Mouse (Mus musculus) heart, postnatal 0 days (tissue): Measurements from ENCODE around the gene Fam240b. TPM values are rescaled to one million over a fixed set of nuclear protein-coding genes. Genes with fewer than 3 reads are reported as not detected.

Source experiments
- ATAC-seq: fragments of 200-750 bp; cut with Nextera tagmentation; 2 replicates; pipeline ENCODE4 v1.8.0; 2017; ENCODE audit warnings: low read depth, moderate number of reproducible peaks, moderate library complexity; ENCODE audit not compliant: insufficient read depth
- DNase-seq: peaks from one replicate; pipeline ENCODE4 v3.0.0-alpha.2; 2016; ENCODE audit warnings: low spot score
- H3K27ac ChIP-seq: fragments of 300-500 bp; sonication (generic); 2 replicates; pipeline ENCODE4 v1.5.1; 2014; ENCODE audit warnings: low read depth, mild to moderate bottlenecking
- H3K27me3 ChIP-seq: fragments of 300-500 bp; sonication (generic); 2 replicates; pipeline ENCODE4 v1.6.1; 2014; ENCODE audit warnings: low read length, mixed read lengths; ENCODE audit not compliant: control insufficient read depth, insufficient read depth
- H3K36me3 ChIP-seq: fragments of 300-500 bp; sonication (generic); replicated peaks from 2 replicates; pipeline ENCODE4 v1.6.1; 2014; ENCODE audit warnings: low read length, mixed read lengths; ENCODE audit not compliant: control insufficient read depth, insufficient read depth
- H3K4me1 ChIP-seq: fragments of 300-500 bp; sonication (generic); 2 replicates; pipeline ENCODE4 v1.6.1; 2014; ENCODE audit warnings: antibody characterized with exemption; ENCODE audit not compliant: control insufficient read depth, insufficient read depth
- H3K4me2 ChIP-seq: fragments of 300-500 bp; sonication (generic); 2 replicates; pipeline ENCODE4 v1.6.1; 2014; ENCODE audit warnings: low read depth, mild to moderate bottlenecking, low read length, moderate library complexity
- H3K4me3 ChIP-seq: fragments of 300-500 bp; sonication (generic); 2 replicates; pipeline ENCODE4 v1.5.1; 2014; ENCODE audit warnings: low read depth, low read length
- H3K9ac ChIP-seq: fragments of 300-500 bp; sonication (generic); replicated peaks from 2 replicates; pipeline ENCODE4 v1.6.1; 2014; ENCODE audit warnings: low read depth, low read length, mixed read lengths
- H3K9me3 ChIP-seq: fragments of 300-500 bp; sonication (generic); replicated peaks from 2 replicates; pipeline ENCODE4 v1.6.1; 2016; ENCODE audit warnings: low read length; ENCODE audit not compliant: control insufficient read depth
- CTCF ChIP-seq: IDR thresholded peaks from 2 replicates; pipeline ENCODE4 v1.5.1; 2016; ENCODE audit warnings: antibody characterized with exemption, control low read depth, low read depth
- EP300 ChIP-seq: IDR thresholded peaks from 2 replicates; pipeline ENCODE4 v1.6.1; 2016; ENCODE audit warnings: antibody characterized with exemption, low read depth
- WGBS: fragments of 180-500 bp; shearing (Covaris S2); extraction: QIAGEN DNeasy Blood & Tissue Kit; methylation state at CpG from one replicate; pipeline ENCODE4 v1.1.7; 2014; 5-methylcytosine and 5-hydroxymethylcytosine counted together
- polyA plus RNA-seq: library from polyadenylated mRNA; unstranded; fragments of >200 nt; fragmentation: Nextera tagmentation; extraction: Ambion mirVana; gene quantifications from 2 replicates; pipeline ENCODE4 v1.2.1, GENCODE M21; 2015
- total RNA-seq: library from RNA; depleted of rRNA; stranded (reverse); fragments of >200 nt; gene quantifications from 2 replicates; pipeline ENCODE4 v1.2.3, GENCODE M21; 2014; ENCODE audit warnings: low replicate concordance

Fam240b gene
- total and polyA plus RNA-seq, 2 experiments from 2014 or later: not detected

GRCm38 (mm10) chr13:64502833-64503232, 5.2 kb upstream of the Fam240b start:
- no peaks in the 10 kb centered on the region for H3K9me3 ChIP-seq
- TF ChIP-seq EP300: no peak
- no peak for TF ChIP-seq CTCF
- no peaks in the 10 kb centered on the region for H3K36me3 ChIP-seq
- H3K27me3 ChIP-seq: no peaks in the 10 kb centered on the region
- no peak overlapping the region for H3K4me2 ChIP-seq
- ATAC-seq (no peak), DNase-seq (no peak)
- H3K4me1 ChIP-seq: no peaks in the 10 kb centered on the region
- H3K27ac ChIP-seq: no peak overlapping the region
- H3K4me3 ChIP-seq: no peak overlapping the region
- 78% methylated on average over 3 of the region's 3 CpGs for WGBS
- no peak overlapping the region for H3K9ac ChIP-seq

GRCm38 (mm10) chr13:64493586-64493985, 4.0 kb downstream of the Fam240b start:
- Histone ChIP-seq H3K4me3 (no peak overlapping the region), H3K9me3 (no peaks in the 10 kb centered on the region), H3K4me2 (no peak overlapping the region), H3K9ac (no peak overlapping the region), H3K27me3 (no peaks in the 10 kb centered on the region), H3K27ac (no peak overlapping the region), H3K36me3 (no peaks in the 10 kb centered on the region), H3K4me1 (no peaks in the 10 kb centered on the region)
- 71% methylated on average over 5 of the region's 5 CpGs for WGBS
- no peak for TF ChIP-seq CTCF
- TF ChIP-seq EP300: no peak
- no peak for ATAC-seq
- no peak for DNase-seq

GRCm38 (mm10) chr13:64489886-64490285, 7.7 kb downstream of the Fam240b start:
- no peak for TF ChIP-seq EP300
- no peak for TF ChIP-seq CTCF
- Histone ChIP-seq H3K36me3 (no peaks in the 10 kb centered on the region), H3K9me3 (no peaks in the 10 kb centered on the region), H3K9ac (no peak overlapping the region), H3K4me2 (no peak overlapping the region), H3K27me3 (no peaks in the 10 kb centered on the region), H3K27ac (no peak overlapping the region), H3K4me1 (no peaks in the 10 kb centered on the region), H3K4me3 (no peak overlapping the region)
- ATAC-seq (no peak), DNase-seq (no peak)
- WGBS: 62% methylated on average over 6 of the region's 6 CpGs

- no peaks in the 10 kb centered on the region for H3K27me3 ChIP-seq
- no peak overlapping the region for H3K4me3 ChIP-seq
- TF ChIP-seq CTCF: no peak
- TF ChIP-seq EP300: no peak
- 74% methylated on average over 3 of the region's 3 CpGs for WGBS
- H3K9me3 ChIP-seq: no peaks in the 10 kb centered on the region
- H3K4me2 ChIP-seq: no peak overlapping the region
- DNase-seq (no peak), ATAC-seq (no peak)
- no peak overlapping the region for H3K9ac ChIP-seq
- no peaks in the 10 kb centered on the region for H3K4me1 ChIP-seq
- no peak overlapping the region for H3K27ac ChIP-seq
- H3K36me3 ChIP-seq: no peaks in the 10 kb centered on the region
Measured at GRCm38 (mm10) chr13:64479960-64480359, 17.6 kb downstream of the Fam240b start.

- no peak for ATAC-seq
- Histone ChIP-seq H3K4me3 (no peak overlapping the region), H3K9ac (no peak overlapping the region), H3K9me3 (no peaks in the 10 kb centered on the region), H3K27me3 (no peaks in the 10 kb centered on the region), H3K27ac (no peak overlapping the region), H3K4me1 (no peaks in the 10 kb centered on the region), H3K4me2 (no peak overlapping the region), H3K36me3 (no peaks in the 10 kb centered on the region)
- no peak for DNase-seq
- TF ChIP-seq EP300 (no peak), CTCF (no peak)
- WGBS: 57% methylated on average over 4 of the region's 4 CpGs
Measured at GRCm38 (mm10) chr13:64477968-64478367, 19.6 kb downstream of the Fam240b start.

- Histone ChIP-seq H3K27ac (no peak overlapping the region), H3K36me3 (no peaks in the 10 kb centered on the region), H3K4me3 (no peak overlapping the region), H3K9ac (no peak overlapping the region), H3K9me3 (no peaks in the 10 kb centered on the region), H3K4me1 (no peaks in the 10 kb centered on the region), H3K27me3 (no peaks in the 10 kb centered on the region), H3K4me2 (no peak overlapping the region)
- ATAC-seq: no peak
- no peak for DNase-seq
- TF ChIP-seq EP300 (no peak), CTCF (no peak)
- WGBS: 58% methylated on average over 6 of the region's 6 CpGs
Measured at GRCm38 (mm10) chr13:64467886-64468285, 29.7 kb downstream of the Fam240b start.
